Mouse (Mus musculus) telencephalon, adult 2 months (tissue): Measurements from ENCODE around the gene Il15ra.

ENCODE experiments used
- DNase-seq: peaks from one replicate; pipeline ENCODE4 v3.0.0-alpha.2; 2011; ENCODE audit warnings: low read depth, low spot score

The Il15ra gene

GRCm38 (mm10) chr2:11705201-11706025 lies at the start of gene Il15ra:
Gene Il15ra (plus strand): TSS chr2:11705290.
- no peak for DNase-seq

- DNase-seq: no peak
Measured at GRCm38 (mm10) chr2:11657581-11657980, 47.5 kb upstream of the Il15ra start.

- DNase-seq: peak; percentile 53
Measured at GRCm38 (mm10) chr2:11659263-11659662, 45.8 kb upstream of the Il15ra start.

GRCm38 (mm10) chr2:11662143-11662906 lies 42.8 kb upstream of the Il15ra start:
- no peak for DNase-seq

GRCm38 (mm10) chr2:11662907-11663230 lies 42.2 kb upstream of the Il15ra start:
- no peak for DNase-seq

GRCm38 (mm10) chr2:11663961-11664360 lies 41.1 kb upstream of the Il15ra start:
- DNase-seq: peak; percentile 81

- no peak for DNase-seq
Measured at GRCm38 (mm10) chr2:11664367-11664766, 40.7 kb upstream of the Il15ra start.

GRCm38 (mm10) chr2:11664806-11665205 lies 40.3 kb upstream of the Il15ra start:
- no peak for DNase-seq

- no peak for DNase-seq
Measured at GRCm38 (mm10) chr2:11665326-11665725, 39.8 kb upstream of the Il15ra start.

- DNase-seq: no peak
Measured at GRCm38 (mm10) chr2:11672144-11672543, 32.9 kb upstream of the Il15ra start.

- no peak for DNase-seq
Measured at GRCm38 (mm10) chr2:11679626-11680025, 25.5 kb upstream of the Il15ra start.

- DNase-seq: no peak
Measured at GRCm38 (mm10) chr2:11682712-11683111, 22.4 kb upstream of the Il15ra start.

GRCm38 (mm10) chr2:11686512-11686911 lies 18.6 kb upstream of the Il15ra start:
- DNase-seq: no peak

- no peak for DNase-seq
Measured at GRCm38 (mm10) chr2:11687436-11687835, 17.7 kb upstream of the Il15ra start.

GRCm38 (mm10) chr2:11690201-11690890 lies 14.7 kb upstream of the Il15ra start:
- DNase-seq: no peak

- DNase-seq: no peak
Measured at GRCm38 (mm10) chr2:11693352-11693751, 11.7 kb upstream of the Il15ra start.

GRCm38 (mm10) chr2:11694104-11694503 lies 11.0 kb upstream of the Il15ra start:
- no peak for DNase-seq

- DNase-seq: no peak
Measured at GRCm38 (mm10) chr2:11695867-11696266, 9.2 kb upstream of the Il15ra start.

- no peak for DNase-seq
Measured at GRCm38 (mm10) chr2:11698994-11699393, 6.1 kb upstream of the Il15ra start.

GRCm38 (mm10) chr2:11699905-11700304 lies 5.2 kb upstream of the Il15ra start:
- DNase-seq: no peak

- no peak for DNase-seq
Measured at GRCm38 (mm10) chr2:11706030-11706745, 1.1 kb downstream of the Il15ra start.

GRCm38 (mm10) chr2:11706746-11707065 lies 1.6 kb downstream of the Il15ra start:
- DNase-seq: peak; percentile 34
